Mouse (Mus musculus) neural tube, embryonic 14.5 days (tissue): Measurements from ENCODE around the gene Tacr3. TPM values are rescaled to one million over a fixed set of nuclear protein-coding genes. Genes with fewer than 3 reads are reported as not detected.

ENCODE experiments used
- ATAC-seq: fragments of 200-750 bp; cut with Nextera tagmentation; 2 replicates; pipeline ENCODE4 v1.8.0; 2017; ENCODE audit warnings: low read depth, mild to moderate bottlenecking, moderate TSS enrichment, moderate library complexity
- H3K27ac ChIP-seq: fragments of 300-500 bp; sonication (generic); 2 replicates; pipeline ENCODE4 v1.5.1; 2014; ENCODE audit warnings: low read depth, mild to moderate bottlenecking, control low read depth, low read length, moderate library complexity, mixed read lengths
- H3K27me3 ChIP-seq: fragments of 300-500 bp; sonication (generic); 2 replicates; pipeline ENCODE4 v1.6.1; 2014; ENCODE audit warnings: low read length; ENCODE audit not compliant: control insufficient read depth, insufficient read depth
- H3K36me3 ChIP-seq: fragments of 300-500 bp; sonication (generic); 2 replicates; pipeline ENCODE4 v1.6.1; 2014; ENCODE audit warnings: low read length, mixed read lengths; ENCODE audit not compliant: control insufficient read depth, insufficient read depth
- H3K4me1 ChIP-seq: fragments of 300-500 bp; sonication (generic); 2 replicates; pipeline ENCODE4 v1.6.1; 2014; ENCODE audit warnings: low read length; ENCODE audit not compliant: control insufficient read depth, insufficient read depth
- H3K4me2 ChIP-seq: fragments of 300-500 bp; sonication (generic); 2 replicates; pipeline ENCODE4 v1.6.1; 2014; ENCODE audit warnings: mild to moderate bottlenecking, low read depth, low read length, control low read depth
- H3K4me3 ChIP-seq: fragments of 300-500 bp; sonication (generic); 2 replicates; pipeline ENCODE4 v1.5.1; 2014; ENCODE audit warnings: low read depth, low read length, control low read depth, mixed read lengths
- H3K9ac ChIP-seq: fragments of 300-500 bp; sonication (generic); replicated peaks from 2 replicates; pipeline ENCODE4 v1.6.1; 2014; ENCODE audit warnings: low read depth, mild to moderate bottlenecking, control low read depth, low read length, mixed read lengths
- H3K9me3 ChIP-seq: fragments of 300-500 bp; sonication (generic); 2 replicates; pipeline ENCODE4 v1.6.1; 2016; ENCODE audit warnings: low read length; ENCODE audit not compliant: control insufficient read depth
- WGBS: fragments of 180-500 bp; shearing (Covaris S2); extraction: QIAGEN DNeasy Blood & Tissue Kit; methylation state at CpG from one replicate; pipeline ENCODE4 v1.1.7; 2014; 5-methylcytosine and 5-hydroxymethylcytosine counted together
- polyA plus RNA-seq: library from polyadenylated mRNA; unstranded; fragments of >200 nt; fragmentation: Nextera tagmentation; extraction: Ambion mirVana; gene quantifications from 2 replicates; pipeline ENCODE4 v1.2.1, GENCODE M21; 2014

The Tacr3 gene
- polyA plus RNA-seq, 1 experiment from 2014 or later, result 4.2 TPM

GRCm38 (mm10) chr3:134963461-134963860, 134.7 kb downstream of the Tacr3 start:
- no peaks in the 10 kb centered on the region for H3K4me1 ChIP-seq
- no peak overlapping the region for H3K4me3 ChIP-seq
- no peaks in the 10 kb centered on the region for H3K27me3 ChIP-seq
- no peak for ATAC-seq
- no peak overlapping the region for H3K27ac ChIP-seq
- 70% methylated on average over 6 of the region's 6 CpGs for WGBS
- H3K4me2 ChIP-seq, result no peak overlapping the region
- no peaks in the 10 kb centered on the region for H3K36me3 ChIP-seq
- no peak overlapping the region for H3K9ac ChIP-seq
- no peaks in the 10 kb centered on the region for H3K9me3 ChIP-seq

GRCm38 (mm10) chr3:134978902-134979301, 150.1 kb downstream of the Tacr3 start:
- Histone ChIP-seq H3K9ac (no peak overlapping the region), H3K27ac (no peak overlapping the region), H3K4me1 (no peaks in the 10 kb centered on the region), H3K4me2 (no peak overlapping the region), H3K9me3 (no peaks in the 10 kb centered on the region), H3K4me3 (no peak overlapping the region), H3K36me3 (no peaks in the 10 kb centered on the region), H3K27me3 (no peaks in the 10 kb centered on the region)
- WGBS, result 49% methylated on average over 3 of the region's 3 CpGs
- ATAC-seq, result no peak

- WGBS, result 62% methylated on average over 3 of the region's 3 CpGs
- no peak for ATAC-seq
- H3K36me3 ChIP-seq, result no peaks in the 10 kb centered on the region
- no peak overlapping the region for H3K4me2 ChIP-seq
- H3K4me3 ChIP-seq, result no peak overlapping the region
- H3K27ac ChIP-seq, result no peak overlapping the region
- H3K9me3 ChIP-seq, result no peaks in the 10 kb centered on the region
- no peaks in the 10 kb centered on the region for H3K4me1 ChIP-seq
- H3K27me3 ChIP-seq, result no peaks in the 10 kb centered on the region
- H3K9ac ChIP-seq, result no peak overlapping the region
These were observed 151.3 kb downstream of the Tacr3 start for GRCm38 (mm10) chr3:134980140-134980539.
